Mouse (Mus musculus): Measurements from ENCODE around the gene Psmd5.

DNA sequence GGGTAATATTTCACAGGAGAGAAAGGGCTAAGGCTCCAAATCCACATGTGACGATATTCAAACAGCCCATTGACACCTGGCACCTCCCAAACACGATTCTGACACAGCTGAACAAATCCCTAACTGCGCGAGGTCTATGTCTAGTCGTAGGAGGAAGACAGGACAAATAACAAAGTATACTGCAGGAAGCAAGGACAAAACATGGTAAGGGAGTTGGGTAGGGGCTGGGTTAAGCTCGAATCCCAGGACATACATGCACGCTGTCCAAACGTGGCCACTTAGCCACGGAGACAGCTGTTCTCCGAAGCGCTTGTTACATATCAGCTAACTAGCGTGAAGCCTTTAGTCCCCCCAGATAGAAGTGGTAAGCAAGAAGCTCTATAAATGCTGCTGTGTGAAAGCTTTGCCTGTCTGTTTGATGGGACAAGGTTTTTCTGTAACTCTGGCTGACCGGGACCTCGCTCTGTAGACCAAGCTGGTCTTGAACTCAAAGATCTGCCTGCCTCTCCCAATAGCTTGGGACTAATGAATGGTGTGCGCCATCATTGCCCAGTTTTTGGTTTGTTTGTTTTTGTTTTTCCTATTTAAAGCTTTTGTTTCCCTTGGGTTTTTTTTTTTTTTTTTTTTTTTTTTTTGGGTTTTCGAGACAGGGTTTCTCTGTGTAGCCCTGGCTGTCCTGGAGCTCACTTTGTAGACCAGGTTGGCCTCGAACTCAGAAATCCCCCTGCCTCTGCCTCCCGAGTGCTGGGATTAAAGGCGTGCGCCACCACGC is 48.1 kb downstream of the Psmd5 start:
- TF ChIP-seq EP300 (IDR thresholded peaks at IDR 0.05; ENCODE audit: low read depth) (no peak), CTCF (IDR thresholded peaks at IDR 0.05; ENCODE audit: low read depth) (no peak)
